Mouse (Mus musculus): ENCODE data around the gene Dync1i2. TPM values are rescaled to one million over a fixed set of nuclear protein-coding genes. Genes with fewer than 3 reads are reported as not detected.

The Dync1i2 gene
- total RNA-seq, 2 experiments from 2014 or later, result 85.4 to 92.6 TPM

- DNase-seq, result no peak
- intact Hi-C loops (cut with DNase I), result no loop called here
These were observed 100.6 kb downstream of the Dync1i2 start for GRCm38 (mm10) chr2:71312067-71312466.

Other genes starting within 250 kb of the Dync1i2 start
- 1 to 10 TPM; 6.0 to 6.9 TPM for gene Dcaf17, start 156.4 kb upstream of the Dync1i2 start, total RNA-seq (2021)
- 1 to 10 TPM; 4.6 to 5.1 TPM for gene Mettl8, start 156.1 kb upstream of the Dync1i2 start, total RNA-seq (2021)
- 1 to 10 TPM; 1.1 to 1.7 TPM for gene Cybrd1, start 93.8 kb upstream of the Dync1i2 start, total RNA-seq (2021)
- 100 to 1,000 TPM; 213 to 220 TPM for gene Slc25a12, start 156.0 kb downstream of the Dync1i2 start, total RNA-seq (2021)
- gene Hat1, start 177.3 kb downstream of the Dync1i2 start, total RNA-seq (2021), result 10 to 100 TPM; 40.7 to 48.3 TPM
- 10 to 100 TPM; 37.3 to 38.4 TPM for gene Metap1d, start 241.6 kb downstream of the Dync1i2 start, total RNA-seq (2021)

Measured in heart, postnatal 10 days (tissue).